Mouse (Mus musculus): ENCODE measurements around the gene Jph3.

Jph3 gene

GRCm38 (mm10) chr8:121729323-121729722, at the start of gene Jph3:
Gene Jph3, plus strand, starts transcription at chr8:121729623.
- no peak for DNase-seq (ENCODE audit: low read depth, low spot score)

DNA sequence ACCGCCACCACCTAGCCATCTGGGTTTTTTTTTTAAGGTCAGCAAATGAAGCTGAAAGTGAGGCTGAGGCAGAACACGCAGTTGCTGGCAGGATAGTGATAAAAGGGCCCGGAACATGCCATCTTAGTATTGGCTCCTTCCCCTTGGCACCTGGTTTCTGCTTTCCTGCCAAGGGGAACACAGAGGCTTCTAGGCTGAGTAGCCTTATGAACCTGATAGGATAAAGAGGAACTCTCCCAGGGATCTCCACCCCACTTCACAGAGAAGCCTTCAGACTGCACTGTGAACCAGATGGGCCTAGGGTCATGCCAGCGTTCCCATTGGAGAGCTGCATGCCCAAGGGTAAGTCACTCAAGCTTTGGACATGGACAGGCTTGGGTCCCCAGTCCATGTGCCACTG, 48.5 kb upstream of the Jph3 start:
- DNase-seq (ENCODE audit: low read depth, low spot score): no peak

GRCm38 (mm10) chr8:121681457-121681856, 48.0 kb upstream of the Jph3 start:
- no peak for DNase-seq (ENCODE audit: low read depth, low spot score)

- no peak for DNase-seq (ENCODE audit: low read depth, low spot score)
Measured at GRCm38 (mm10) chr8:121683083-121683832, 46.2 kb upstream of the Jph3 start.

DNA sequence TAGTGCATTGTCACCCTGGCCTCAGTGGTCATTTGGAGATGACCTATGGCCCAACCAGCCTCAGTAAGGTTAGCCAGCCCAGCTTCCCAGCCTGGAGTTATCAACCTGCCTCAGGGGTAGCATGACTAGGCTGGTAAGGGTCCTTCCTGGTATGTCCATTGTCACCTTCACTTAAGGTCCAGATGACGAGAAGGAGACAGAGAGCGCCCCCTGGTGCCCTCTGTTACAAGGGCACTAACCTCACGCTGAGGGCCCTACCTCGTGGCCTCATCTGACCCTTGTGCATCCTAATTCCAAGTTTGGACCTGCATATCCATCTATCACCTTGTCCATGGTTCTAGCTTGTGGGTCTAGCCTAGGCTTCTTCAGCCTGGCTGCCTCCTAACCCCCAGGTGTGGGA, 44.0 kb upstream of the Jph3 start:
- DNase-seq (ENCODE audit: low read depth, low spot score): peak; percentile 59

GRCm38 (mm10) chr8:121687455-121688161, 41.8 kb upstream of the Jph3 start:
- DNase-seq (ENCODE audit: low read depth, low spot score): no peak

DNA sequence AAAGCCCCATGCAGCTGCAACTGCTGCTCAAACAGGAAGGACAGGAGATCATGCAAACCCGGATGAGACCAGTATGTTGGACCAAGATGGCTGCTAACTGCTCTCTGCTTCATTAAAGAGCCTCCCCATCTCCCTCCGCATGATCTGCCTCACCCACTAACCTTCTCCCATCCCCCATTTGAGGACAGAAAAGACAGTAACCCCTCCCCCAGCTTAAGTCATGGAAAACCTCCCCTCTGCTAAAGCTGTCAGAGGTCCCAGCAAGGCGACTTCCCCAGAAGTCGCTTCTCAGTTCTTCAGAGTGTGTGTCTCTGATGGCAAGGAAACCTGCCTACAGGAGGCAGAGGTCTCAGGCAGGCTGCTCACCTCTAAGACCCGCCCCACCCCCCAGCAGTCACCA, 40.9 kb upstream of the Jph3 start:
- no peak for DNase-seq (ENCODE audit: low read depth, low spot score)

DNA sequence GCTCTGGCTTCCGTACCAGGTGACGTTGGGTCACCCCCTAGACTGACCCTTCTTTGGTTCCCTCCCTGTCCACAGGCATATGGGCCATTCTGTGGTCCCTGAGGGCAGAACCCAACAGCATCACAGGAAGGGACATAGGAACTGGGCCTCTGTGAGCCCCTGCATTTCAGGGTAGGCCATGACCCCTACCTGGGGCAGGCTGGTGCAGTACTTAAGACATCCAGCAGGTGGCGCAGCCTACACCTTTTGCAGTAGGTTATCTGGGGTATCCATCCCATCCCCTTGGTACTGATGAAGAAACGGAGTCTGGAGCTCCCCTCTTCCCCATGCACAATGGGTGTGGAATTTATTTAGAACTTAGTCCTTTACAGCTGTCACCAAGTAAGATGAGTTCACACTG, 35.0 kb upstream of the Jph3 start:
- peak; percentile 49 for DNase-seq (ENCODE audit: low read depth, low spot score)

DNA sequence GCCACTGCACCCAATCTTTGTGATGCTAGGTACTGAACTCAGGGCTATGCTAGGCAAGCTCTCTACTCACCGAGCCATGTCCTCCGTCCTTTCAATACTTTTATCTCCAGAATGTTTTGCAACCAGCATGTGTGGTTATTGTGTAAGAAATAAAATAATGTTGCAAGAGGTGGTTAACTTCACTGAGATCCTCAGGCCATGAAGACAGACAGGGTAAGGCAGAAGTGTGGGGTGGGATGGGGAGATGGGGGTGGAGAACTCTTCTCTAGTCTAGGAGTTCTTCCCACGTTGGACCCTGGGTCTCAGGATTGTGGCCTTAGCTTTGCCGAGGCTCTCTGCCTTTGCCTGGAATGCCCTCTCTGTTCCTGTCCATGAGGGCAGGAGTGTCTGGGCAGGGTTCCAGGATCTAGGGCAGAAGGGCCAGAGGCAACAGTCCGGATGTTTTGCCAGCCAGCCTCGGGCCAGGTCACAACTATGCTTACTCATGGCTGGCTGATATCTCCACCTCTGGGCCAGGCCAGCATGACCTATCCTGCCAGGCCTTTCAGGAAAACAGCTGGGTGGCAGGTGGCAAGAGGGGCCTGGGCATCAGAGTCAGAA, 33.7 kb upstream of the Jph3 start:
- no peak for DNase-seq (ENCODE audit: low read depth, low spot score)

- no peak for DNase-seq (ENCODE audit: low read depth, low spot score)
Measured at GRCm38 (mm10) chr8:121697735-121698614, 31.4 kb upstream of the Jph3 start.

DNA sequence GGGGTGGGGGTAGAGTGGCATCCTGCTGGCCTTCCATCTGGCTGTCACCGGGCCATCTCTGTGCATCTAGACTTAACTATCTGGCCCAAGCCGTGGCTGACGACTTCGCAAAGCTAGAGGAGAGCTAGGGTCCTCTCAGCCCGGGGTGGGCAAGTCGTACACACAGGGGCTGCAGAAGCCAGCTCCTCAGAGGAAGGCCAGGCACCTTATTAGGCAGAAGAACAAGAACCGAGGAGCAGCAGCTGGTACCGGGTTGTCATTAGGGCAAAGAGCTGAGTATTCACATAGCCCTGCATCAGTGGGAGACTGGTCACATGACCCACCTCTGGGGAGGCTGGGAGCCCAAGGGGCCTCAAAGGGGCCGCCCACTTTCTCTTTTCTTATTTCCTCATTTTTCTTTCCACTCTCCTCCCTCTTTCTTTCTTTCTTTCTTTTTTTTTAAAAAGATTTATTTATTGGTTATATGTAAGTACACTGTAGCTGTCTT, 30.8 kb upstream of the Jph3 start:
- DNase-seq (ENCODE audit: low read depth, low spot score): peak; percentile 16

- no peak for DNase-seq (ENCODE audit: low read depth, low spot score)
Measured at GRCm38 (mm10) chr8:121699936-121700335, 29.5 kb upstream of the Jph3 start.

DNA sequence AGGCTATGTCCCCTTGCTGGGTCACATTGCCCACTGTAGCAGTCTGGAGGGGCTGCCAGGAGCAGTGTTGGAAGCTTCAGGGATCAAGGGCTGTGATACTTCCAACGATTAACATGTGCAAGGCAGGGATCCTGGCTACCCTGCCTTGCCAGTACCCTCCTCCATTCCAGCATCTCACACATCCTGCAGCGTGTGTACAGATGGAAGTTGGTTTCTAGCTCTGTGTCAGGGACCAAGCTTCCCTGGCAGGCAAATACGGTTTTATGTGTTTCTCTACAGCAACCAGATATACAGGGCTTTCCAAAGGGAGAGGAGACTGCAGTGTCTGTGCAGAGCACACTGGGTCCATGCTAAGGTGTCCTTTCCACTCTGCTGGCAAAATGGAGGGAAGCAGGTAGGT, 24.2 kb upstream of the Jph3 start:
- no peak for DNase-seq (ENCODE audit: low read depth, low spot score)

GRCm38 (mm10) chr8:121706956-121707355, 22.5 kb upstream of the Jph3 start:
- no peak for DNase-seq (ENCODE audit: low read depth, low spot score)

DNA sequence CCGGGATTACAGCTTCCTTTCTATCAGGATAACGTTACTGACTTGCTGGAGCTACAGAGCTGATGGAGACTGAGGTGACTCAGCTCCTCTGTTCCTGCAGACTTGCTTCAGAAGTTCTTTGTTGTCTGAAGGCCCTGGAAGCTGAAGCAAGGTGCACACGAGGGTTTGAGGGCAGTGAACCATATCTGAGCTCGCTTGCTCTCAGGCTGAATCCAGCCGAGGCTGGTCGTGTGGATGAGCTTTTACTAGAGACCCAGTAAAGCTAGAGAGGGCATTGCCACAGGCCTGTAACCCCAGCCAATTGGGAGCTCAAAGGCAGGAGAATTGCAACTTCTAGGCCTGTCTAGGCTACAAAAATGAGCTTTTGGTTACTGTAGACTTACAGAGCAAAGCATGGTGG, 21.0 kb upstream of the Jph3 start:
- DNase-seq (ENCODE audit: low read depth, low spot score): no peak

DNA sequence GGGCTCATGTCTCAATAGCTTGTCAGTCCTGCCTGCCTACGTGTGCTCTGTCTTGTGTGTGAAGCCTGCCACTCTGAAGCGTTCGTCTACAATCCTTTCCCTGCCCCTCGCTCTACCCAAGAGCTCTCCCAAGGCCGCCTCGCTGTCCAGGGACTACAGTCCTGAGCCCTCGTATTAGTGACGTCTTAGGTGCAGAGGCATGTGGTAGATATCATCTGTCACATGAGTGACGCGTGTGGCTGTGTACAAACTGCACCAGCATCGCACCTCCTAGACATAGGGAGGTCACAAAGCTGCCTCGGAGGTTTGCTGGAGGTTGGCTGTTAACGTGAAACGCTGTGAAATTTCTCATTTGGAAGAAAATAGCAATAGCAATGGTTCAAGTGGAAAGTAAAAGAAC, 11.9 kb upstream of the Jph3 start:
- DNase-seq (ENCODE audit: low read depth, low spot score): no peak

DNA sequence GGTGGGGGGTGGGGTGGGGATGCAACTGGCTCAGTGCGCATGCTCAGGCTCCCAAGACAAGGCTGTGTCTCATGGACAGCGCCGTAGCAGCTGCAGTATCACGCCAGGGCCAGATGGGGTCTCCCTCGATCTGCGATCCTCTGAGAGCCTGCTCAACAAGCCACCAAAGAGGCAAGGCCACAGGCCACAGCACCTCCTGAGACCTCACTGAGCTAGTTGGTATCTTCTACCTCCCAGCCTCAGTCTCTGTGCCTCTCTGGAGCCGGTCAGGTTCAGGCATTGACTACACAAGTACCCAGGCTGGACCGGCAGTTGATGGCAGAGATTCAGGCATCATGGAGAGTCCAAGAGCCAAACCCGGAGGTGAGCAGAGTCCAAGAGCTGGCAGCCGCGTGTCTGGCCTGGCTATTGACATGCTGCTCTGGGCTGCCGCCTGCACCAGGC, 11.4 kb upstream of the Jph3 start:
- peak; percentile 71 for DNase-seq (ENCODE audit: low read depth, low spot score)

DNA sequence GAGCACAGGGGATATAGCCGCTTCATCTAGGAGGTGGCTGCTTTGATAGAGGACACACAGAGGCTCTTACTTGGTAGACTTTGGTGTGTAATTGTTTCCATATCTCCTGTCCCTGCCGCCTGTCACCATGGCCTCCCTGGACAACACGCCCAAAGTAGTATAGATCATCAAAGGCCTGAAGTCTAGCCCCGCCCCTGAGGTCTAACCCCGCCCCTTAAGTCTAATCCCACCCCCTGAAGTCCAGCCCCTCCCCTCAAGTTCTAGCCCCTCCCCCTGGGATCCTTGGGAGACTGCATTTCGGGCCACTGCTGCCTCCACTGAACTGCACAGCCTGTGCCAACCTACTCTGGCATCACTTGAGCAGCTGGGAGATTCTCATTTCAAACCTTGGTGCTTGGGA, 10.5 kb upstream of the Jph3 start:
- no peak for DNase-seq (ENCODE audit: low read depth, low spot score)

- DNase-seq (ENCODE audit: low read depth, low spot score): no peak
Measured at GRCm38 (mm10) chr8:121721072-121721471, 8.4 kb upstream of the Jph3 start.

GRCm38 (mm10) chr8:121723846-121724245, 5.6 kb upstream of the Jph3 start:
- no peak for DNase-seq (ENCODE audit: low read depth, low spot score)

DNA sequence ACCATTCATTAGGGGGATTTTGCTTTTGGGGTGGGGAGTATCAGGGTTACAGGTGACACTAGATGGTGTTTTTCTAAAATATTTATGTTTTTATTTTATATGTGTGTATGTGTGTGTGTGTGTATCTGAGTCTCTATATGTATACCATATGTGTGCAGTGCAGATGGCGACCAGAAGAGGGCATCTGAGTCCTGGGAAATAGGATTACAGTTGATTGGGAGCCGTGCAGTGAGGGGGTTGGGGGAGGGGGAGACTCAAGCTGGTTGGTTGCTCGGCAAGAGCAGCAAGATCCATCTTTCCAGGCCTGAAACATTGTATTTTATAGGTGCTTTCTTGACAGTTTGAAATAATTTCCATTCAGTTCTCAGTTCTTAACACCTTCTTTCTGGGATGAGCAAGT, 2.3 kb upstream of the Jph3 start:
- DNase-seq (ENCODE audit: low read depth, low spot score): no peak

DNA sequence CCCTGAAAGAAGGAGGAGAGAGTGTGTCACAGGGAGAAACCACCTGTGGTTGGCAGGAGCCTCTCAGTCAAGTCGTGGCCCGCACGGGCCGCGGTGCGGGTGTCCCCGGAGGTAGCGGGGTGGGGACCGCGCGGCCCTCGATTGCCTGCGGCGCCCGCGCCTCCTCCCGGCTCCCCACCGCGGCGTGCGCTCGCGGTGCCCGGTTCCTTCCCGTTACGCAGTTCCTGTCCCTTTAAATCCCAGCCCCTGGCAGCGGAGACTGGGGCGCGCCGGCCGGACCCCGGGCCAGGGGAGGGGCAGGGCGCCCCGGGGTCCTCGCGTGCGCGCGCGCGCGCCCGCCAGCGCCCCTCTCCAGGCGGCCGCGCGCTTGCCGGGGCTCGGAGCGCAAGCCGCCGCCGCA, 331 bp downstream of the Jph3 start:
- no peak for DNase-seq (ENCODE audit: low read depth, low spot score)
